Mouse (Mus musculus) limb, embryonic 11.5 days (tissue): Measurements from ENCODE around the gene Arsg. TPM values are rescaled to one million over a fixed set of nuclear protein-coding genes. Genes with fewer than 3 reads are reported as not detected.

Experiments
- microRNA-seq: library from miRNA; unstranded; fragments of <30 nt; microRNA quantifications from one replicate; pipeline ENCODE4, GENCODE M21; 2016
- polyA plus RNA-seq: library from polyadenylated mRNA; unstranded; fragments of >200 nt; fragmentation: Nextera tagmentation; extraction: Ambion mirVana; gene quantifications from 2 replicates; pipeline ENCODE4 v1.2.1, GENCODE M21; 2014

The Arsg gene
- polyA plus RNA-seq, 1 experiment from 2014 or later, result 1.6 TPM

Small RNA genes within 50 kb of the gene (microRNA-seq; reads per million reads assigned to microRNA genes)
- gene Gm25540, result not detected

Other genes with a start within 250 kb of the Arsg start
- 2.8 and 3.1 TPM in 2 replicates for gene Rgs9, start 175.2 kb upstream of the Arsg start, polyA plus RNA-seq
- 25.4 and 27.5 TPM in 2 replicates for gene Gna13, start 110.5 kb upstream of the Arsg start, polyA plus RNA-seq
- gene 9930022D16Rik, start 59.5 kb upstream of the Arsg start, polyA plus RNA-seq, result not detected in 2 replicates
- gene Amz2, start 47.4 kb upstream of the Arsg start, polyA plus RNA-seq, result 44.8 and 50.1 TPM in 2 replicates
- 2.9 and 3.6 TPM in 2 replicates for gene Slc16a6, start 224 bp downstream of the Arsg start, polyA plus RNA-seq
- gene Wipi1, start 138.6 kb downstream of the Arsg start, polyA plus RNA-seq, result 23.3 and 27.7 TPM in 2 replicates
- 384 and 394 TPM in 2 replicates for gene Prkar1a, start 176.0 kb downstream of the Arsg start, polyA plus RNA-seq
- 0.16 and 0.37 TPM in 2 replicates for gene Fam20a, start 248.9 kb downstream of the Arsg start, polyA plus RNA-seq